Mouse (Mus musculus): ENCODE measurements at regions not wholly inside any gene's neighbourhood (a gene's known extent, or its start where the extent isn't known, plus 50 kb on each side); places are given as distances from the start of the nearest gene placed in this dataset.

DNA sequence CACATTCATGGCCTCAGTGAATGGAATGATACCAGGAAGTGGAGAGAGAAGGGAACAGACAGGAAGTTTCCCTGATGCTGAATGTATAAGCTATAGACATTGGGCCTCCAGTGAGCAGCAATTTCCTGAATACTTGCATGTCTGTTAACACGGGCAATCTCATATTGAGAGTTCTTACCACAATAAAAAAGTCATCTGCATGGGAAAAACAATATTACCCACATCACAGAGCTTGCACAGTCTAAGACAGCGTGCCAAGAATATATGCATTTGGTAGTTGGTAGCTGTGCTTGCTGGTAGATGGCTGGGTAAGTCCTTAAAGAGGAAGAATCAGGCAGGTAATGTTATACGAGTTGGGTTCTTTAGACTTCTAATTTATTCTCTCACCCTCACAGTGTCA lies 144.7 kb upstream of the Id2 start:
- in situ Hi-C loops (cut with MboI, MseI) = no loop called here

DNA sequence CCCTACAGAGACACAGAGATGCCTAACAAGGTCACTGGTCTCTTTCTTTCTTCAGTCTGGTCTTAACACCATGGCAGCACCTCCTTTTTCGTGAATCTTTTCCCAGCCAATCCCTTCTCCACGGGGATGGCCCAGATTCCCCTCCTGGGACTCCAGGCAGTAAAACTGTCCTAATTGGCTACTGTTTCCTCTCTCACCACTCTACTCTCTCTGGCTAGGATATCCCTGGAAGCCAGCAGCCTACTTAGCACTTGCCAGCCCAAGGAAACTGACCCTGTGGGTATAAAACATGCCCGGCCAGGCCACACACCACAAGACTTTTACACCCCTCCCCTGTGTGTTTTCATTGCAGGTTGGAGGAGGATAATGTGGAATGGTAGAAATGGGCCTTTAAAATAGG lies 143.9 kb upstream of the Id2 start:
- in situ Hi-C loops (cut with MboI, MseI) = no loop called here

DNA sequence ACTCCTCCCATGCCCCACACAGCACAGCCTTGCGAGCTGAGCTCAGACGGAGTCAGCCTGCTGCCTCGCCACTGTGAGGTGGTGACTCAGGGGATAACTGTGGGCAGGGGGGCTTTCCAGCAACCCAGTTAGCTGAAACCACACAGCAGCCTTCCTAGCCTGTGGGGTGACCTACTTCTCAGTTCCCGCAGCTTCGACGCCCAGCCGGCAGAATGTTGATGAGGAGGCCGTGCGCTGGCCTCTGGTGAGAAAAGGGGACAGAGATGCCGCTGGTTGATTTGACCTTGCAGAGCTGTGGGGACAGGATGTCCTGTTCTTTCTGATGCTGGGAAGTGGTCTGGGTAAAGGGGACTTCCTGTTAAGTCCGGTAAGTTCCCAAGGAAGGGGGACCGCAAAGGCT lies 143.2 kb upstream of the Id2 start:
- in situ Hi-C loops (cut with MboI, MseI) = no loop called here

- in situ Hi-C loops (cut with MboI, MseI) = no loop called here
Observed at GRCm38 (mm10) chr12:25235071-25235470, 138.1 kb upstream of the Id2 start.

GRCm38 (mm10) chr12:25234636-25235035 lies 137.7 kb upstream of the Id2 start:
- in situ Hi-C loops (cut with MboI, MseI) = no loop called here

- in situ Hi-C loops (cut with MboI, MseI) = no loop called here
Observed at GRCm38 (mm10) chr12:25233027-25233535, 136.1 kb upstream of the Id2 start.

GRCm38 (mm10) chr12:25232358-25233026 lies 135.6 kb upstream of the Id2 start:
- in situ Hi-C loops (cut with MboI, MseI) = no loop called here

DNA sequence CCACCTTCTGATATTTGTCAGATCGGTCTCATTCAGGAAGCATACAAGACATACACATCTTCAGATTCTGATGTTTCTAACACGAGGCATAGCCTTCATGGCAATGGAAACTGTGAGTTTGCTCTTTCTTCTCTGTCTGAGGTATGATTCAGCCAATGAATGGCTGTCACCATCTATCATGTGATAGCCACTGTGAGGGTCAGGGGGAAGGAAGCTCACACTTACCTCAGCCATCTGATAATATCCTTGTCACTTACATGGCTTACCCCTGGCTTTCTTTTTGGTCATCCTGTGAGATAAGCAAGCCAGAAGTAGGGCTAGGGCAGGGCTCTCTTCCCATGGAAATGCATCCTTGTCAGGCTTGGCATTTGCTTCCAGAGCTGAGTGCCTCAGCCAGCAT lies 131.8 kb upstream of the Id2 start:
- in situ Hi-C loops (cut with MboI, MseI) = loop anchor here (5.0 kb wide), 1 partner anchor 81 kb away; no protein-coding TSS in a partner anchor

DNA sequence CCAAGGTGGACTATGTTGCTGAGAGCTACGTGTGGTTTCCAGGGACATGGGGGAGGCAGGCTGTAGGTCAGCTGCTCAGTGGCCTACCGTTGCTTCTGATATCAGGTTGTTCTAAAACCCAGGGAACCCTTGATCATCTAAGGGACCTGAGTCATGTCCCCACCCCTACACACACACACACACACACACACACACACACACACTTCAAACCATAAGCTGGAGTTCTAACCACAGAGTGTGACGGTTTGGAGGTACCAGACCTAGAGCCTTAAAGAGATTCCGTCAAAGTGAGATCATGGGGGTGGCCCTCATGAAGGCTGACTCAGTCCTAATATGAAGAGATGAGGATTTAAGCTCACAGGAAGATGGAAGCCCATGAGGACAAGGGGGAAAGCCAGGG lies 130.8 kb upstream of the Id2 start:
- in situ Hi-C loops (cut with MboI, MseI) = loop anchor here (5.0 kb wide), 1 partner anchor 80 kb away; no protein-coding TSS in a partner anchor

DNA sequence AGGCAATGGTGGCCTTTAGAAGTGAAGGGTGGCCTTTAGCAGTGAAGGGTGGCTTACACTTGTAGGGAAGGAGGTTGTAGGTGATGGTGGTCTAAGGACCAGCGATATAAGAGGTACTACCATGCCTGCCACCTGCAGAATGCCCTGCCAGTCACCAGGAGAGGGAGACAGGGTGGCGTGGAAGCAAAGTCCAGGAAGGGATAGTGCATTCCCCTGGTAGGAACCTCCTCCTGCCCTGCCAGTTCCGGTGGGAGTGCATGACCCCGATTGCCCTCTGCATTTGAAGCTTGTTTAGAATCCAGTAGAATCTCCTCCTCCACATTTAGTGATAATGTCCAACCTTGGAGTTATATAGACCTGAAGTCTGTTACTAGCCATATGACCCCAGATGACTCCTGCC lies 127.7 kb upstream of the Id2 start:
- in situ Hi-C loops (cut with MboI, MseI) = loop anchor here (5.0 kb wide), 1 partner anchor 77 kb away; no protein-coding TSS in a partner anchor

GRCm38 (mm10) chr12:25224201-25224600 lies 127.3 kb upstream of the Id2 start:
- in situ Hi-C loops (cut with MboI, MseI) = no loop called here

DNA sequence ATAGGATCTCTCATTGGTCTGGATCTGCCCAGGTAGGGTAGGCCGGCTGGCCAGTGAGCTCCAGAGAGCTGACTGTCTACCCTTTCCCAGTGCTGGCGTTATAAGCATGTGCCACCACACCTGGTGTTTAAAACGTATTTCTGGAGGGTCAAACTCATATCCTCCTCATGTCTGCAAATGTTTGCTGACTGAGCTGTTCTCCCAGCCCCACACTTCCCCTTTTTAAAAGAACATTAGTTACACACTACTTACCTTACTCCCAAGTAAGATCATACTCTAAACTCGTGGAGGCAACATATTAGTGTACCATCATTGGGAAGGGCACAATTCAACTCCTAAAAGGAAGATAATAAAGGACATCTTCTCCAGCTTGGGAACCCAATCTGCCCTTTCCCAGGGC lies 126.6 kb upstream of the Id2 start:
- in situ Hi-C loops (cut with MboI, MseI) = no loop called here

- in situ Hi-C loops (cut with MboI, MseI) = no loop called here
Observed at GRCm38 (mm10) chr12:25220780-25221106, 123.8 kb upstream of the Id2 start.

- in situ Hi-C loops (cut with MboI, MseI) = no loop called here
Observed at GRCm38 (mm10) chr12:25220096-25220779, 123.3 kb upstream of the Id2 start.

GRCm38 (mm10) chr12:25219546-25219945 lies 122.6 kb upstream of the Id2 start:
- in situ Hi-C loops (cut with MboI, MseI) = no loop called here

DNA sequence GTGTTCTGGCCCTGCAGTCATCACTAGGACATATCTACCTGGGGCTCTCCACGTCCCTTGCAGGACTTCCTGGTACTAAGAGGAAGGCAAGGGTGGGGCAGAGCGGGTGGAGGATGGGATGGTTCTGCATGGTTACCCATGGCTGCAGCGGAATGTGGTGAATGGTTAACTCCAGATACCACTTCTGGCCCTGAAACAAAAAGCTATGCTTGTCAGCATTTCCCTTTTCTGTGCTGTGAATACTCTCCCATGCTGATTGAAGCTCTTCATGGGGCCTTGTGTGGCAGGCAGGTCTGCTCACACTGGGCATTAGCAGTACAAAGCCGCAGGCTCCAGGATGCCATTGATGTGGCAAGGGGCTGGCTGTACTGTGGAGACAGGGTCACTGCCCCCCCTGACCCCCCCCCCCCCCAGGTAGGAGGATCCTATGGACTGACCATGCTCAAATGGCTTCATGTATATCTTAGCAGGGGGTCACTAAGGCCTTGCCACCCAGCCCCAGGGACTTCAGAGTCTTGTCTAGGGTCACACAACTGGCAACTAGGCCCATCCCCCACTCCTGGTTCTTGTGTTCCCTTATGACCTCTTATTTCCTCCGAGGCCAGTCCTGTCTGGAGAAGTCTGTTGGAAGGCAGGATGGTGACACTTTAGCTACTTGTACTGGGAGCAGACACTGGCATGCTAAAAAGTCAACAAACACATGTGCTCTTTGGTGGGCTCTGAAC lies 120.0 kb upstream of the Id2 start:
- in situ Hi-C loops (cut with MboI, MseI) = no loop called here

DNA sequence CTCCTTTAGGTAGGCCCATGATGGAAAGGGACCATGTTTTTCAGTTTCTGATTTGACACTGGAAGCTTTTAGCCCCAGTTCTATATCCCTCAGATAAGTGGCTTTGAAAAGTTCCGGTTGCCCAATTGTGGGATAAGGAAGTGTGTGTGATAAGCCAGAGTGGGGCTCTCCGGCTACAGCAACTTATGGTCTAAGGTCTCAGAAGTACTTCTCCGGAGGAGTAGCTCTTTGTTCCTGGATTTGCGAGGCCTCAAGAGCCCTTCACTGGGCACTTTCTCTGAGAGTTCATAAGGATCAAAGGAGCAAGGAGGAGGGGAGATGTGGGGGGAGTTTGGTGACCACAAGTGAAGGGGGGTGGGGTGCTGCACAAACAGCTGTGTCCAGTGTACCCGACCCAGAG lies 118.3 kb upstream of the Id2 start:
- in situ Hi-C loops (cut with MboI, MseI) = no loop called here

DNA sequence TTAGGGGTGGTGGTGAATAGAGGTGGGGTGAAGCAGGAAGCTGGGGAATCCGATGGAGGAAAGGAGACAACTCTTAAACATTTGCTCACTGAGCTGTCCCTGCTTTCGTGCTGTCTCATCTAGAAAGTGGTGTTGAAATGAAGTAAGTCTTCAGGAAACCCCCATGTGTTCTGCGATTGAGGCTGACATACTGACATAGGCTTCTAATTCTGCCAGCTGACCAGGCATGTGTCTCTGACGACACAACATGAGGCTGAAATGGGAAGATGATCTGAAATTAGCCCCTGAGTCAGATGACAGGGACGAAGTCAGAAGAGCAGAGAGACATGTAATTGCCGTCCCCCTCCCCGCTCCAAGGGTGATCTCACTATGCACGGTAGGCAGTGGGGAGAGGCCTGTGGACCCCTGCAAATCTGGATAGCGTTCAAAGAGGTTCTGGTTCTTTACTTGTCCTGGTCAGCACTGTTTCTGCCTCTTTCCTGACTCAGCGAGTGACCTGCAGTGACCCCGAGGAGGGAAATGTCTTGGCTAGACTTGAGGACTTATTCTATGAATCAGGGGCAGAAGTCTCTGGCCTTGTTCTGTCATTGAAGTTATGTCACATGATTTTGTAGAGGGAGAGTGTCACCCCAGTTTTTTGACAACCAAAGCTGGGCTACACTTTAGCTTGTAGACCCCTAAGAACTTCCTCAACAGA lies 117.0 kb upstream of the Id2 start:
- in situ Hi-C loops (cut with MboI, MseI) = no loop called here

- in situ Hi-C loops (cut with MboI, MseI) = no loop called here
Observed at GRCm38 (mm10) chr12:25211331-25211730, 114.4 kb upstream of the Id2 start.

DNA sequence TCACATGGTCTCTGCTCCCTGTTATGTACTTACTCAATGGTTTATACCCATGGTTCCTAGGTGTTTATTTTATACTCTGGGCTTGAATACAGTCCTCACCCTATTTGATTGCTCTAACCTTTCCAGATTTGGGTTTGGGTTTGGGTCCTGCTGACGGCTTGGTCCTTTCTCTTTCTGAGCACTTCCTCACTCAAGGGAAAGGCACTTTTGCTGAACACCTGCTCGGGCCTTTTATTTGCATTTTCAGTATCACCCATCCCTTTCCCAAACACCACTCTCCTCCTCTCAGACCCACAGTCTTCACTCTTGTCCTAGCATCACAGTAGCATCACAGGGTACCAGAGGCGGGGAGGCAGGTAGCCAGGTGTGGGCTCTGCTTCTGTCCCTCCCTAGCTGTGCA lies 113.7 kb upstream of the Id2 start:
- in situ Hi-C loops (cut with MboI, MseI) = no loop called here

GRCm38 (mm10) chr12:25209333-25209728 lies 112.4 kb upstream of the Id2 start:
- in situ Hi-C loops (cut with MboI, MseI) = no loop called here

All from T-helper 1 cell (primary cell).